In the genomic region with DNA sequence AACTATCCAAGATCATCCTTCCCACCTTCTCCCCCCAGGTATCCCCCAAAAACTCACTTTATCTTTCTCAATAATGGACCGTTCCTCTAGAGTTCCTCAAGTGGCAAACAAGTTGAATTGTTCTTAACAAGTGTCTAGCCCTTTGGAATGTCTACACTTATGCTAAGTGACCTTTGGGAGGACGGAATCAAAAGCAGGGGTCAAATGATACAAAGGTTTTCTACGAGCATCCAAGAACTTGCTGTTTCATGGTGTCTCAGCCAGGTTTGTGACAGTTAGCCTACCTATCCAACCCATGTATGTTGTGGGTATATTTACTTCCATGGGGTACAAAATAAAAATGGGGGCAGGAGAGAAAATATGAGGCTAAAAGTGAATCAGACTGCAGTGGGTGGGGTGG, we compare ENCODE assay signal across 33 mouse cellular contexts.
"Had no signal": no experiment of that assay in that cellular context is flagged by ENCODE, and none has a peak within 500 bp of the region (broad histone marks: within the 10 kb centered on the region; RNA-seq: fewer than 3 reads in every experiment).

No protein-coding gene starts in this region.

- H3K27me3 ChIP-seq: heart, embryonic 12.5 days; heart, embryonic 13.5 days; heart, embryonic 15.5 days; hindbrain, embryonic 12.5 days; hindbrain, embryonic 15.5 days; intestine, embryonic 15.5 days; kidney, embryonic 15.5 days had no signal

- DNase-seq: heart, postnatal 10 days; heart, postnatal 14 days; heart, postnatal 36 days; kidney, adult 11 months; kidney, adult 18-20 months; kidney, adult 2 months; kidney, adult 8-10 months; kidney, adult 9 months; kidney, postnatal 10 days; kidney, postnatal 14 days; kidney, postnatal 25 days; kidney, postnatal 36 days; kidney, postnatal 4 days; layer of hippocampus, adult 9-11 months; layer of hippocampus, postnatal 36 days had no signal

- H3K9ac ChIP-seq: heart, embryonic 12.5 days; heart, embryonic 13.5 days; heart, embryonic 15.5 days; hindbrain, embryonic 12.5 days; hindbrain, embryonic 14.5 days; hindbrain, embryonic 15.5 days; intestine, embryonic 15.5 days; kidney, embryonic 15.5 days had no signal

- H3K27ac ChIP-seq: hindbrain, embryonic 10.5 days; hindbrain, embryonic 12.5 days; hindbrain, embryonic 14.5 days; hindbrain, embryonic 15.5 days; hindbrain, postnatal 0 days; intestine, embryonic 15.5 days; kidney, embryonic 15.5 days; kidney, postnatal 0 days had no signal

- H3K36me3 ChIP-seq: heart, embryonic 12.5 days; heart, embryonic 13.5 days; heart, embryonic 15.5 days; hindbrain, embryonic 10.5 days; hindbrain, embryonic 12.5 days; hindbrain, embryonic 15.5 days; intestine, embryonic 15.5 days; kidney, embryonic 15.5 days had no signal

- H3K4me2 ChIP-seq: heart, embryonic 11.5 days; heart, embryonic 12.5 days; heart, embryonic 13.5 days; heart, embryonic 15.5 days; hindbrain, embryonic 12.5 days; hindbrain, embryonic 14.5 days; hindbrain, embryonic 15.5 days; intestine, embryonic 15.5 days; kidney, embryonic 15.5 days had no signal

- H3K4me3 ChIP-seq: heart, embryonic 12.5 days; heart, embryonic 13.5 days; heart, embryonic 15.5 days; hindbrain, embryonic 10.5 days; hindbrain, embryonic 12.5 days; hindbrain, embryonic 15.5 days; intestine, embryonic 15.5 days; kidney, embryonic 15.5 days; layer of hippocampus, adult 2 months; left cerebral cortex, adult 2 months had no signal

- H3K9me3 ChIP-seq: heart, embryonic 12.5 days; heart, embryonic 13.5 days; heart, embryonic 15.5 days; hindbrain, embryonic 10.5 days; hindbrain, embryonic 12.5 days; hindbrain, embryonic 15.5 days; intestine, embryonic 15.5 days; kidney, embryonic 15.5 days had no signal

- ATAC-seq: hindbrain, embryonic 16.5 days; hindbrain, postnatal 0 days; inflammation-experienced regulatory T-cells, adult 6 months; intestine, embryonic 15.5 days; intestine, embryonic 16.5 days; intestine, postnatal 0 days had no signal

- H3K4me1 ChIP-seq: heart, embryonic 15.5 days; hindbrain, embryonic 10.5 days; hindbrain, embryonic 15.5 days; intestine, embryonic 15.5 days; kidney, embryonic 15.5 days had no signal
